Mouse (Mus musculus) cerebellum, adult 8-10 months (tissue): ENCODE results near the gene G3bp2.
A peak's percentile ranks its signal among the peaks of the same experiment; 100 is the strongest.
"Not testable (repeated sequence)": the region's sequence is repeated elsewhere in the genome, so short reads cannot be mapped to it uniquely, and the experiment has no call there.

Experiments used
- DNase-seq: peaks from one replicate; pipeline ENCODE4 v3.0.0; 2022

Gene G3bp2

GRCm38 (mm10) chr5:92083417-92084038 lies at the start of gene G3bp2:
TSS of gene G3bp2 (minus strand) at chr5:92083719.
- DNase-seq = peak; percentile 95

- not testable (repeated sequence) for DNase-seq
These were observed 49.5 kb upstream of the G3bp2 start for GRCm38 (mm10) chr5:92133006-92133405.

DNA sequence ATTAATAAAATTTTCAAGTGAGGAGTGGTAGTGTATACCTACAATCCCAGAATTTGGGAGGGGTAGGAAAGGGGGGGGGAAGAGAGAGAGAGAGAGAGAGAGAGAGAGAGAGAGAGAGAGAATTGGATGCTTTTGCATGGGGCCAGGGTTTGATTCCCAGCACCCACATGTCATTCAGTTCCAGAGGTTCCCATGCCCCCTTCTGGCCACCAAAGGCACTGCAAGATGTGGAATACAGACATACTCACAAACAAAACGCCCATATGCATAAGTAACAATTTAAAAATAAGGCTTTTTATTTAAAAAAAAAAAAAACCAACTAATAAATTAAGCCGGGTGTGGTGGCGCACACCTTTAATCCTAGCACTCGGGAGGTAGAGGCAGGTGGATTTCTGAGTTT lies 48.6 kb upstream of the G3bp2 start:
- DNase-seq = no peak

- no peak for DNase-seq
These were observed 46.6 kb upstream of the G3bp2 start for GRCm38 (mm10) chr5:92130040-92130682.

GRCm38 (mm10) chr5:92129321-92129768 lies 45.8 kb upstream of the G3bp2 start:
- no peak for DNase-seq

- no peak for DNase-seq
These were observed 45.1 kb upstream of the G3bp2 start for GRCm38 (mm10) chr5:92128570-92128969.

- DNase-seq = no peak
These were observed 44.2 kb upstream of the G3bp2 start for GRCm38 (mm10) chr5:92127751-92128150.

DNA sequence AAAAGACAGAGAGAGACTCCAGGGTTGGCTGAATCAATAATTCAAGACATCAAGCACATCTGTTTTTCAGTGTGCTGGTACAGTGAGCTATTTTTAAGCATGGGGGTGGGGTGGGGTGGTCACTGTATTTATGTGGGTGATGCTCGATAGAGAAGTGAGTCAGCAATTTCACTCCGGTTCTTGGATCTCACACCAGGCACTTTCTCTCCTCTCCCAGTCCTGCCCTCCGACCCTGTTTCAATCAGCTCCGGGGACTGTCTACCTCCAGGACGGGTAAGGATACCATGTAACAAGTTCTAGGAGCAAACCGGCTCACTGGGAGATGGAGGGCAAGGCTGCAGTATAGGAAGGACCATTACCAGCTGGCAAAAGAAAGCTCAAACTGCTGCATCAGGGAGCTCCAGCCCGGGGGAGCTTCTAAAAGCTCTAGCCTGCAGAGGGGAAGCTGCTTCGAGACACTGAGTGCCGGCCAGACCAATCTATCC lies 43.7 kb upstream of the G3bp2 start:
- no peak for DNase-seq

DNA sequence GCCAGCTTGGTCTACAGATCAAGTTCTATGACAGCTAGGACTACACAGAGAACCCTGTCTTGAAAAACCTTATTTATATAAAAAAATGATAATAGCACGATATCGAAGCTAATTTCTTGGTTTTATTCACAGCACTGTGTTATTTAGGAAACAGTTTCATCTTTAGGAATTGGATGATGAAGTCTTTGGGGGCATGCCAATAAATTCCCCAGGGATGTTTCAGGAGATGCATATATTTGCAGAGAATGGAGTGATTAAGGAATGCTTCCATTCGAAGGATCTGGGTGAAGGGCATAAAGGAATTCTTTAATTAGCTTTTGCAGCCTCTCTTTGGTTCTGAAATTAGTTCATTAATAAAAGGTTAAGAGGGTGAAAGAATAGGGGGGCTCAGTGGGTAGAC lies 41.9 kb upstream of the G3bp2 start:
- DNase-seq = no peak

DNA sequence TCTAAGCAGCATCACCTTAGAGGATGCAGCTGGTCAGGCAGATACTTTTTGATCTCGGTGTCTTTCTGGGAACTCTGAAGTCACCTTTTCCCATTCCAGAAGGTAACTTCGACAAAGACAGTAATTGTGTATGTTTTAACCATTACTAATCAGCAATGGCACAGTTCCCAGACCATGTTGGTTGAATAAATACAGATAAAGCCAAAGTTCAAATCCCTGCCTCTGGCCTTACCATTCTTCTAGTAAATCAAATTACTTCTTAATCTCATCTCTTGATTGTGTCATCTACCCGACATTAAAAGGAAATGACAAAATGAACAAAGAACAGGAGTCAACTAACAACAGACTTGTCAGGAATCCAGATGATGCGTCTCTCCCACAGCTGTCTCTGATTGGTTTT lies 38.1 kb upstream of the G3bp2 start:
- no peak for DNase-seq

- DNase-seq = peak; percentile 66
These were observed 34.4 kb upstream of the G3bp2 start for GRCm38 (mm10) chr5:92117823-92118403.

DNA sequence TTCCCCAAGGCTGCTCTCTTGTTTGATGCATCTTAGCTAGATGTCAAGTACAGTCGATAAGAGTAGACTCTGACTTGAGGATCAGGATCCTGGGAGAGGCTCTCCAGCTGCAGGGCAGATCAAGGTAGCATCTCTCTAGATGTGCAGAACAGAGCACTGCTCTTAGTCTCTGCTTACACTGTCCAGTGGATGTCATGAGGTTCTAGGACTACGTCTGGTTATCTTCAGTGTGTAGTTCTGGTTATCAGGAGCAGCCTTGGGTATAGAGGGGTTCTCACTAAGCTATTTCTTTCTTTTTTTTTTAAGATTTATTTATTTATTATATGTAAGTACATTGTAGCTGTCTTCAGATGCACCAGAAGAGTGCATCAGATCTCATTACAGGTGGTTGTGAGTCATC lies 31.4 kb upstream of the G3bp2 start:
- no peak for DNase-seq

DNA sequence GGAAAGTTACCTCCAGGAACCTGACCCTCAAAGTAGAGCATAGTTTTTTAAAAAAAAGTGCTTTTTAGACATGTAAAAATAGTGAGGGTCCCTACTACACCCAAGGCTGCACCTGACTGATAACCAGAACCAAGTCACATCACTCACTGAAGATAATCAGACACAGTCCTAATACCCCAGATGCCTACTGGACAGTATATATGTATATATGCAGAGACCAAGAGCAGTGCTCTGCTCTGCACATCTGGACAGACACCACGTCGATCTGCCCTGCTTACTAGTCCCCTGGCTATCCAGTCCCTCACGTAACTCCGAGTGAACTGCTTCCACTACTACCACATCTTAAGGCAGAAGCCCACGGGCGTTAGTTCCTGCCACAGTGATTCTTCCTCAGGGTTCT lies 30.7 kb upstream of the G3bp2 start:
- DNase-seq = no peak

GRCm38 (mm10) chr5:92113484-92113883 lies 30.0 kb upstream of the G3bp2 start:
- DNase-seq = no peak

DNA sequence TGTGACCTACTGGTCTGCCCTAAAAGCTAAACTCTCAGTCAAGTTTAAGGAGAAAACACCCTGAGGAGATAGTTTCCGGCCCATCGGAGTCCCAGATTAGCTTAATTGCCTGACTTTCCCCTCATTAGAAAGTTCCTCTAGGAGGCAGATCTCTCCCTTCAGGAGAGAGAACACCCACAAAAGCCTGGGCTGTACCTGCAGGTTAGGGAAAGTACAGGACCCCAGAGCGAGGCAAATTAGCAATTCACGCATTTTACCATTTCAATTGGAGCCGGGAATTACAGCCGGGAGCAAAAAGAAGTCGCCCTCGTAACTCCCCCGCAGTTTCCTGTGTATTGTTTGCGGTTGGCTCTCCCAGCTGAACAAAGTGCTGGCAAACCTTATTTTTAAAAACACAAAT lies 29.1 kb upstream of the G3bp2 start:
- no peak for DNase-seq

GRCm38 (mm10) chr5:92112175-92112574 lies 28.7 kb upstream of the G3bp2 start:
- DNase-seq = no peak

- DNase-seq = no peak
These were observed 27.4 kb upstream of the G3bp2 start for GRCm38 (mm10) chr5:92110818-92111355.

GRCm38 (mm10) chr5:92107282-92107681 lies 23.8 kb upstream of the G3bp2 start:
- no peak for DNase-seq

- peak; percentile 27 for DNase-seq
These were observed 23.0 kb upstream of the G3bp2 start for GRCm38 (mm10) chr5:92106327-92107125.

DNA sequence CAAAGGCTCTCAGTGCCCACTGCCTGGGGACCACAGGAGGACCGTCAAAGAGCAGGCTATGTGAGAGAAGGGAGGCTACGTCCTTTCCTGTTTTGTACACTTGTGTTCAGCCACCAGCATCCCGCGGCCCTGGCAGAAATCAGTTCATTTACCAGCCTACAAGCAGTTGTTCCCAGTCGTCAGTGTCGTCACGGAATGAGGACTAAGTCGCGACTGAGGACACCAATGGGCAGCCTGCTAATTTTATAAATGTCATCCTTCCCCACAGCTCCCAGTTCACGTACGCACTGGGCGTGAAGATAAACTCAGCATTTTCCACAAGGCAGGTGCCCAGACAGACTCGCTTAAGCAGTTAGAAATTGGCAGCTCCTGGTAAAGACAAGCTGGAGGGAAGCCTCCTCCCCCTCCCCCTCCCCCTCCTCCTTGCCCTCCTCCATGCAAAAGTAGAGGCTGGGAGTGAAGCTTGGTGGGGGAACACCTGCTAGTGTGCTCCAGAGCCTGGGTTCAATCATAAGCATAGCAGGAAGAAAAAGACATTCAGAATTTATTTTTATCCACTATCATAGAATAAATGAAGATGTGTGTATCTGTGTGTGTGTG lies 20.4 kb upstream of the G3bp2 start:
- DNase-seq = no peak

- no peak for DNase-seq
These were observed 19.5 kb upstream of the G3bp2 start for GRCm38 (mm10) chr5:92103062-92103461.

DNA sequence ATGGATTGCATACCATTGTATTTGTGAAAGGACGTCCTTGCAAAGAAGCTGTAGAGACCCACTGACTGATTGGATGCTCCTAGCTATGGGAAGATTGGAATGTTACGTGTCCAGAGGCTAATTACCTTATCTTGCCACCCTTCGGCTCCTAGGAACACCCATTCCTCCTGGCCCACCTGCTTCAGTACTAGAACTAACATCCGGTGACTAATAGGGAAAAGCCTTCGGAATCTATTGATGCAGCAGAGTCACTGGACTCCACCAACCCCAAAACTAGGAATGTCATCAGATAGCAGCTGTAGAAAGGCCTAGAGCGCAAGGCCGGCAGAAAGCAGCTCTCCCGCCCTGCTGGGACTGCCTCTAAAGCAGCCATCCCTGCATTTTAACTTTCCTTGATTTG lies 18.1 kb upstream of the G3bp2 start:
- DNase-seq = no peak
